Mouse (Mus musculus): ENCODE data around the gene Pcca. TPM values are rescaled to one million over a fixed set of nuclear protein-coding genes. Genes with fewer than 3 reads are reported as not detected.

Gene Pcca
- polyA plus RNA-seq, 1 experiment from 2014 or later = 15.6 TPM

GRCm38 (mm10) chr14:122642432-122642831 is 108.3 kb downstream of the Pcca start:
- no peak for DNase-seq (ENCODE audit: low spot score)

- DNase-seq (ENCODE audit: low spot score) = no peak
Observed at GRCm38 (mm10) chr14:122648214-122648613, 114.1 kb downstream of the Pcca start.

- DNase-seq (ENCODE audit: low spot score) = no peak
Observed at GRCm38 (mm10) chr14:122649336-122649950, 115.3 kb downstream of the Pcca start.

DNA sequence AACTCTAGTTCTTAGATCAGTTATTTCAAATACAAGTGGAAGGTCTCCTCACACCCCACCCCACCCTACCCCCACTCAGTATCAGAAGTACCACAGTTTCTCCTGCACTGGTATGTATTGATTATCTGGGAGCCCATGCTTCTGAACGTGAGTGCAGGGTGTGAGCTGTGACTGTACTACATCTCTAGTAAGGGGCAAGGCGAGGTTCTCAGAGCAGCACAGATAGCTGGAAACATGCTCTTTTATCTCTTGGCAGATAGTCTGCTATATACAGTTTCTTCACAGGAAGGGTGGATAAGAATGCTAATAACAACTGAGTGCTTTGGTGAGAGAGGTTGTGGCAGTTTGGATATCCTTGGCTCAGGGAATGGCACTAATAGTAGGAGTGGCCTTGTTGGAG is 117.6 kb downstream of the Pcca start:
- DNase-seq (ENCODE audit: low spot score) = no peak

GRCm38 (mm10) chr14:122675661-122676060 is 141.5 kb downstream of the Pcca start:
- DNase-seq (ENCODE audit: low spot score) = no peak

- no peak for DNase-seq (ENCODE audit: low spot score)
Observed at GRCm38 (mm10) chr14:122683645-122684044, 149.5 kb downstream of the Pcca start.

DNA sequence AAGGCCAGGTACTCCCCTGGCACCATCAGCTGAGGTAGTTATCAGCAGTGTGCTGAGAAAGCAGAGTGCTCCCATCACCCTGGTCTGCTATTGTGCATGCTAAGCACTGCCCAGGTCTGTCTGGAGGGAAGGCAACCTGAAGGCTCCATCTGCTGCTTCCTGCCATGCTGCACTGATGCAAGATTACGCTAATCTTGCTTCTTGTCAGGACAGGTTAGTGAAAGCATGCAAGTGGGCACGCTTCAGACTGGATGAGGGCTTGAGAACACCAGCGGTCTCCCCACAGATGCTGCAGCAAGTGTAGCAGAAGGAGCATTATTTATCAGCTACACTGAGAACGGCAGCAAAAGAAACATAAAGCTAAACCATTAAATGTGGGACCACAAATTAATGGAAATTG is 150.1 kb downstream of the Pcca start:
- no peak for DNase-seq (ENCODE audit: low spot score)

- no peak for DNase-seq (ENCODE audit: low spot score)
Observed at GRCm38 (mm10) chr14:122684811-122685210, 150.7 kb downstream of the Pcca start.

GRCm38 (mm10) chr14:122687398-122687797 is 153.3 kb downstream of the Pcca start:
- DNase-seq (ENCODE audit: low spot score) = no peak

- DNase-seq (ENCODE audit: low spot score) = no peak
Observed at GRCm38 (mm10) chr14:122688378-122688777, 154.3 kb downstream of the Pcca start.

DNA sequence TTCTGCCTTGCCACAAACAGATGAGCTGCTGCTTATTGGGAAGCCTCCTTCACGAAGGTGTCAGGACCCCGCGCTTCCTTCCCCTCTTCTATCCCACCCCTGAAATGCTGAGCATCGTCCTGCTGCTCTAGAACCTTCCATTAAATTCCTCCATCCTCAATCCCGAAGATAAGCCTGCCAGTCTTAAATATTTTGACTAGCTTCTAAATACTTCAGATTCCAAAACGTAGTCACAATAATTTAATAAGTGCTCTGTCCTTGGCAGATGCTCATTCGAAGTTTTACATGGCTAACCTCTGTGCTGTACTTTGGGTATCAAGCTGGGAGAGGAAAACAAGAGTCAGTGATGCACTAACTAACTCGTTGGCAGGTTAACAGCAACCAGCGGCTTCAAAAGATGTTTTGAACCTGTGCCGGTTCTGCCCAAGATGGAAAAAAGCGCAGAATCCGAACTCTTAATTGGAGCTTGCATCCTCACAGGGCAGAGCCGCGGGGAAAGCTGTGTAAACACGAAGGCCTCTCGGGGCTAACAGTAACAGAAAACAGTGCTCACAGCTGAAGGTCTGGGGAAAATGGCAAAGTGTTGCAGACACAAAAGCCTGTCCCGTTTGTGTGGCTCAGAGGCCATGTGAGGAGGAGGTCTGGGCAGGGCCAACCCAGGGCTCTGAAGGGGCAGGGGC is 155.2 kb downstream of the Pcca start:
- DNase-seq (ENCODE audit: low spot score) = no peak

- no peak for DNase-seq (ENCODE audit: low spot score)
Observed at GRCm38 (mm10) chr14:122691555-122691954, 157.4 kb downstream of the Pcca start.

GRCm38 (mm10) chr14:122700333-122700732 is 166.2 kb downstream of the Pcca start:
- DNase-seq (ENCODE audit: low spot score) = no peak

DNA sequence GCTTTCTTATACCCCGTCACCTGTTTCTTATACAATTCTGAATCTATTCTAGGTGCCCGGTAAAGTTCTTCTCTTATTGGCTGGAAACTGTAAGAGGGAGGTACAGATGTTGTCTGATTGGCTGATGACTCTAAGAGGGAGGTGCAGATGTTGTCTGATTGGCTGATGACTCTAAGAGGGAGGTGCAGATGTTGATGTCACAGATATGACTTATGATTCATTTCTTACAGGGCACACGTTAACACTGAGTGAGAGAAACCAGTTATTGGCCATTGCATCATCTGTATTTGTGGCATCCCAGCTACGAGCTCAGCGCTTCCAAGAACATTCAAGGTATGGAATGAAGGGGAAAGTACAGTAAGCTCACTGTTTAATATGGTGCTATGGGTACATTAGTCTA is 179.7 kb downstream of the Pcca start:
- no peak for DNase-seq (ENCODE audit: low spot score)

GRCm38 (mm10) chr14:122714911-122715310 is 180.8 kb downstream of the Pcca start:
- no peak for DNase-seq (ENCODE audit: low spot score)

DNA sequence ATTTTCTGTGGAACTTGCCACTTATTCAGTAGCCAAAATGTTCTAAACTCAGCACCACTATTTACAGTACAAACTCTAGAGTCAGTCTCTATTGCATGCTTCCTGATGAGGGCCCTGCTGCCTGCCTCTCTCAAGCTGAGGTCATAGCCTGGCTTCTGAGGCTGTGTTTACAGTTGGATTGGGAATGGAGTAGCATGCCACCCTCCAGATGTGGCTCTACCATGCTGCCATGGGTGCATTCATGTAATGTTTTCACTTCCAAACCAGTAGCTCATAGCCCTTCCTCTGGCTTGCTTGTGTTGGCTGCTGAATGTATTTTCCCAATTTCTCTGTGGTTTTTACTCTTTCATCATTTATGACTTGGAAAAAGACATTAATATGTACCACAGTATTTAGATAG is 181.9 kb downstream of the Pcca start:
- no peak for DNase-seq (ENCODE audit: low spot score)

DNA sequence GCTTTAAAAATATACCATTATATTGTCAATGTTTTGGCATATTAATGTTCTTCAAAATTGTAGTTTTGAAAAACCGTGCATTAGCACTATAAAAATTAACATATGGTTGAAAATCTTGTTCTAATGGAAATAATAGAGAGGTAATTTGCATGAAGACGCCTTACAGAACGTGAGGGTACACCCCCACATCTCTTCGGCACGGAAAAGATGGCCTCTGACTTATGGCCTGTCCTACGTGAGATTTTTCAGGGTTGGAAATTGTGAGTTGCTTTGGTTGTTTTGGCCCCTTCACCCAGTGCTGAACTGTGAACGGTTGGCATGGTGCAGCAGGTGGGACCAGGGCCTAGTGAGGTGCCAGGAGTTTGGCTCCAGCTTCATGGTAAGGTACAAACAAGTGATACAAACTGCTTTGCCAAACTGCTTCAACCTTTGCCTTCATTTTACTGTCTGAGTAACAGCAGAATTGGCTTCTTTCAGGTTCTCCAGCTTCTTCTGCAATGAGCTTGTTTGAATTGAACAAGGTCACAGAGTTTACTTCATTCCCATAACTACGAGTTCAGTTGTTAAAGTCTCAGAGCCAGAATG is 185.5 kb downstream of the Pcca start:
- DNase-seq (ENCODE audit: low spot score) = no peak

- DNase-seq (ENCODE audit: low spot score) = no peak
Observed at GRCm38 (mm10) chr14:122720989-122721388, 186.9 kb downstream of the Pcca start.

- DNase-seq (ENCODE audit: low spot score) = no peak
Observed at GRCm38 (mm10) chr14:122721750-122722149, 187.6 kb downstream of the Pcca start.

GRCm38 (mm10) chr14:122726456-122726855 is 192.3 kb downstream of the Pcca start:
- no peak for DNase-seq (ENCODE audit: low spot score)

GRCm38 (mm10) chr14:122729431-122730073 is 195.4 kb downstream of the Pcca start:
- DNase-seq (ENCODE audit: low spot score) = no peak

DNA sequence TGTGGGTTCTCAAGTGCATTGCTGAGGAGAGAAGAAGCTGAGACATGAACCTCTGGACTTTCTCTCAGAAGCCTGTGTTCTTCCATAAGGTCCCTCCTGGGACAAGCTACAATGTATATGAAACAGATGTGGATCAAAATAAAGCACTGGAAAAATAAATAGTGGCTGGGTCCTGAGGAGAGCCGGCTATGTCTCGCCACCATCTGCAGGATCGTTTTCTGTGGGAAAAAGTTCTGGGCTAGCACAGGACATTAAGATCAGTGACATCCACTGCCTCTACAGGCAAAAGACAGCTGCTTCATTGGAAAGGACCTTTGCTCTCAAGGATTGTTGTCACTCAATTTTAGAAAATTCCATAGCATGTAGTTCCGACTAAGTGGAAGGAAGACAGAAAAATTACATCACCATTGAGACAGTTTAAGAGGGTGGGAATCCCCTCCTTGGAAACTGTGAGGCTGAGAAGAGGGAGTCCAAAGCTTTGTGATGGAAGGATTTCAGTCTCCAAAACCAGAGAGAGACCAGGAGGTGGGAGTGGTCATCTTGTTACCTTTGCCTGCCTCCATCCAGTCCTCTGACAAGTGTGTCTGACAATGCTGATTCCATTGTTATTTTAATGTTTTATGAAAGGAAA is 196.9 kb downstream of the Pcca start:
- DNase-seq (ENCODE audit: low spot score) = no peak

Data from thymus, postnatal 0 days (tissue).